Mouse (Mus musculus) liver, adult 2 months (tissue): ENCODE data around the gene Fam57b. TPM values are rescaled to one million over a fixed set of nuclear protein-coding genes. Genes with fewer than 3 reads are reported as not detected.

Source experiments
- DNase-seq: peaks from one replicate; pipeline ENCODE4 v3.0.0-alpha.2; 2011; ENCODE audit warnings: low read depth, low spot score; ENCODE audit errors: extremely low read depth
- H3K27ac ChIP-seq: fragments of 200-500 bp; replicated peaks from 2 replicates; pipeline ENCODE4 v1.5.1; 2012; ENCODE audit warnings: low read depth, mild to moderate bottlenecking, control low read depth, inconsistent platforms, low read length; ENCODE audit not compliant: insufficient read depth
- H3K27me3 ChIP-seq: fragments of 200-500 bp; 2 replicates; pipeline ENCODE4 v1.6.1; 2012; ENCODE audit warnings: mild to moderate bottlenecking, moderate library complexity, low read length, inconsistent platforms; ENCODE audit not compliant: control insufficient read depth, insufficient read depth
- H3K36me3 ChIP-seq: fragments of 200-500 bp; 2 replicates; pipeline ENCODE4 v1.6.1; 2012; ENCODE audit warnings: low read length, inconsistent platforms; ENCODE audit not compliant: control insufficient read depth, insufficient read depth
- H3K4me1 ChIP-seq: fragments of 200-500 bp; 2 replicates; pipeline ENCODE4 v1.6.1; 2011; ENCODE audit warnings: low read length; ENCODE audit not compliant: control insufficient read depth, insufficient read depth
- H3K4me3 ChIP-seq: fragments of 200-500 bp; 2 replicates; pipeline ENCODE4 v1.5.1; 2011; ENCODE audit warnings: low read depth, mild to moderate bottlenecking, control low read depth, low read length, moderate library complexity; ENCODE audit not compliant: insufficient read depth
- H3K79me2 ChIP-seq: fragments of 200-500 bp; 2 replicates; pipeline ENCODE4 v1.6.1; 2012; ENCODE audit warnings: inconsistent platforms, mild to moderate bottlenecking, low read length, moderate library complexity; ENCODE audit not compliant: control insufficient read depth, insufficient read depth
- H3K9ac ChIP-seq: fragments of 200-500 bp; 2 replicates; pipeline ENCODE4 v1.6.1; 2012; ENCODE audit warnings: low read depth, mild to moderate bottlenecking, control low read depth, inconsistent platforms, low read length
- CTCF ChIP-seq: fragments of 200-500 bp; IDR thresholded peaks from 2 replicates; pipeline ENCODE4 v1.5.1; 2011; ENCODE audit warnings: low read depth, low read length, control low read depth
- POLR2A ChIP-seq: fragments of 200-500 bp; IDR thresholded peaks from 2 replicates; pipeline ENCODE4 v1.6.1; 2011; ENCODE audit warnings: low read length, control low read depth; ENCODE audit not compliant: insufficient read depth; ENCODE audit errors: extremely low read depth
- WGBS: fragments of 180-500 bp; shearing (Covaris S2); methylation state at CpG from one replicate; pipeline ENCODE4 v1.1.7; 2018; 5-methylcytosine and 5-hydroxymethylcytosine counted together
- polyA plus RNA-seq: library from polyadenylated mRNA; depleted of rRNA; stranded (reverse); fragments of >200 nt; gene quantifications from 2 replicates; pipeline ENCODE4 v1.2.3, GENCODE M21; 2012; rRNA removed
- total RNA-seq: library from RNA; depleted of rRNA; stranded (reverse); fragments of >200 nt; gene quantifications from 2 replicates; pipeline ENCODE4 v1.2.3, GENCODE M21; 2014; rRNA removed

The Fam57b gene
- not detected in 2 replicates for total RNA-seq
- polyA plus RNA-seq = 0.06 and 0.44 TPM in 2 replicates

- peak within 1 kb of the TSS; percentile 82 for H3K27ac ChIP-seq
- H3K4me3 ChIP-seq = peak within 1 kb of the TSS; percentile 75
- 5% methylated on average over 21 of the region's 21 CpGs for WGBS
- TF ChIP-seq CTCF (no peak), POLR2A (no peak)
- H3K27me3 ChIP-seq = no peaks in the 10 kb centered on the region
- H3K4me1 ChIP-seq = peaks cover 5% of the 10 kb centered on the region; the same call in 1 of the 2 replicates
- DNase-seq = peak; percentile 43
- H3K36me3 ChIP-seq = peaks cover 17% of the 10 kb centered on the region
- H3K79me2 ChIP-seq = peaks cover 3% of the 10 kb centered on the region; the same call in 1 of the 2 replicates
- peak within 1 kb of the TSS; percentile 89 for H3K9ac ChIP-seq
Observed at GRCm38 (mm10) chr7:126797411-126798126, at the start of gene Fam57b. Gene Fam57b, plus strand, starts transcription at chr7:126797668.

DNA sequence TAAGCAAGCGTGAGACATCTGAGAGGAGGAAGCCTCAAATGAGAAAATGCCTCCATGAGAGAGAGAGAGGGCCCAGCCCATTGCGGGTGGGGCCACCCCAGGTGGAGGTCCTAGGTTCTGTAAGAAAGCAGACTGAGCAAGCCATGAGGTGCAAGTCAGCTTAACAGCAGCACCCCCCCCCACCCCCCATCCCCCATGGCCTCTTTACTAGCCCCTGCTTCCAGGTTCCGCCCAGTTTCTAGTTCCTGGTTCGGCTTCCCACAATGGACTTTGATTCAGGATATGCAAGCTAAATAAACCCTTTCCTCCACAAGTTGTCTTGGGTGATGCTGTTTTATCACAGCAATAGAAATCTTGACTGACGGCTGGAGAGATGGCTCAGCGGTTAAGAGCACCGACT is 48.6 kb upstream of the Fam57b start:
- H3K4me3 ChIP-seq = no peak overlapping the region
- H3K27ac ChIP-seq = no peak overlapping the region
- no peaks in the 10 kb centered on the region for H3K27me3 ChIP-seq
- no peak for DNase-seq
- H3K9ac ChIP-seq = no peak overlapping the region
- no peaks in the 10 kb centered on the region for H3K79me2 ChIP-seq
- peaks cover 8% of the 10 kb centered on the region for H3K4me1 ChIP-seq
- TF ChIP-seq POLR2A = no peak
- no peak for TF ChIP-seq CTCF
- no peaks in the 10 kb centered on the region for H3K36me3 ChIP-seq
- WGBS = 70% methylated on average over 7 of the region's 7 CpGs

DNA sequence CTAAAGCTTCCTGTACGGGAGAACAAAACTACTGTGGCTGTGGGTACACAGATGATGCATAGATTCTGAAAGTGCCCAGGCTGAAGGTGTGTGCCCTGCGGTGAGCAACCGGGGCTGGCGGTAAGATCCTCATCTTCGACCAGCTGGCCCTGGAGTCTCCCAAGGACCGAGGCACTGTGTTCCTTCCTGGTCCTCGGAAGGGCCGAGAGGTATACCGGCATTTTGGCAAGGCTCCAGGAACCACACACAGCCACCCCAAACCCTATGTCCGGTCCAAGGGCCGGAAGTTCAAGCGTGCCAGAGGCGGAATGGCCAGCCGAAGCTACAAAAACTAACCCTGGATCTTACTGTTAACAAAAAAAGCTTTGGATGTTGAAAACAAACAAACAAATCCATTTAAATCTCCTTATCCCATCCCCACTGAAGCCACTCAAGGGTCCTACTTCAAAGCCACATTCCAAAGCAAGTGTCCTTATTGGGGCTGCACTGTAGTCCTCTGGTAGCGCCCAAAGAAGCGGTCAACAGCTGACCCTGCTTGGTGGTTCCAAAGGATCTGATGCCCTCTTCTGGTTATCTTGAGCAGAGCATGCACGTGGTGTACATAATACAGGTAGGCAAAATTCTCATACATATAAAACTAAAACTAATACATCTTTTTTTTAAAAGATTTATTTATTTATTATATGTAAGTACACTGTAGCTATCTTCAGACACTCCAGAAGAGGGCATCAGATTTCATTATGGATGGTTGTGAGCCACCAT is 47.7 kb upstream of the Fam57b start:
- no peaks in the 10 kb centered on the region for H3K36me3 ChIP-seq
- TF ChIP-seq POLR2A = no peak
- 0 out of 2 replicates have a peak, but pooled peaks have one; percentile 7 for TF ChIP-seq CTCF
- H3K27ac ChIP-seq = no peak overlapping the region
- DNase-seq = no peak
- H3K79me2 ChIP-seq = no peaks in the 10 kb centered on the region
- H3K4me1 ChIP-seq = peaks cover 10% of the 10 kb centered on the region
- H3K27me3 ChIP-seq = no peaks in the 10 kb centered on the region
- H3K9ac ChIP-seq = no peak overlapping the region
- WGBS = 91% methylated on average over 17 of the region's 17 CpGs
- H3K4me3 ChIP-seq = no peak overlapping the region

- Histone ChIP-seq H3K79me2 (peaks cover 3% of the 10 kb centered on the region; the same call in 1 of the 2 replicates), H3K27me3 (no peaks in the 10 kb centered on the region), H3K36me3 (no peaks in the 10 kb centered on the region), H3K27ac (no peak overlapping the region), H3K4me1 (peaks cover 6% of the 10 kb centered on the region), H3K9ac (peak overlapping the region; percentile 33; the same call in 1 of the 2 replicates), H3K4me3 (no peak overlapping the region)
- peak; percentile 90 for TF ChIP-seq CTCF
- no peak for TF ChIP-seq POLR2A
- DNase-seq = peak; percentile 54
- WGBS = under 1% methylated on average over 9 of the region's 9 CpGs
Observed at GRCm38 (mm10) chr7:126754866-126755265, 42.6 kb upstream of the Fam57b start.

GRCm38 (mm10) chr7:126758539-126758938 is 38.9 kb upstream of the Fam57b start:
- Histone ChIP-seq H3K4me3 (no peak overlapping the region), H3K36me3 (no peaks in the 10 kb centered on the region), H3K79me2 (peaks cover 3% of the 10 kb centered on the region; the same call in 1 of the 2 replicates), H3K27ac (no peak overlapping the region), H3K9ac (no peak overlapping the region), H3K27me3 (no peaks in the 10 kb centered on the region), H3K4me1 (peaks cover 9% of the 10 kb centered on the region)
- no peak for DNase-seq
- TF ChIP-seq CTCF = no peak
- no peak for TF ChIP-seq POLR2A
- WGBS = 89% methylated on average over 7 of the region's 7 CpGs
